Mouse (Mus musculus): ENCODE measurements at regions not wholly inside any gene's neighbourhood (a gene's known extent, or its start where the extent isn't known, plus 50 kb on each side); places are given as distances from the start of the nearest gene placed in this dataset.
"Not testable (repeated sequence)": the region's sequence is repeated elsewhere in the genome, so short reads cannot be mapped to it uniquely, and the experiment has no call there.

DNA sequence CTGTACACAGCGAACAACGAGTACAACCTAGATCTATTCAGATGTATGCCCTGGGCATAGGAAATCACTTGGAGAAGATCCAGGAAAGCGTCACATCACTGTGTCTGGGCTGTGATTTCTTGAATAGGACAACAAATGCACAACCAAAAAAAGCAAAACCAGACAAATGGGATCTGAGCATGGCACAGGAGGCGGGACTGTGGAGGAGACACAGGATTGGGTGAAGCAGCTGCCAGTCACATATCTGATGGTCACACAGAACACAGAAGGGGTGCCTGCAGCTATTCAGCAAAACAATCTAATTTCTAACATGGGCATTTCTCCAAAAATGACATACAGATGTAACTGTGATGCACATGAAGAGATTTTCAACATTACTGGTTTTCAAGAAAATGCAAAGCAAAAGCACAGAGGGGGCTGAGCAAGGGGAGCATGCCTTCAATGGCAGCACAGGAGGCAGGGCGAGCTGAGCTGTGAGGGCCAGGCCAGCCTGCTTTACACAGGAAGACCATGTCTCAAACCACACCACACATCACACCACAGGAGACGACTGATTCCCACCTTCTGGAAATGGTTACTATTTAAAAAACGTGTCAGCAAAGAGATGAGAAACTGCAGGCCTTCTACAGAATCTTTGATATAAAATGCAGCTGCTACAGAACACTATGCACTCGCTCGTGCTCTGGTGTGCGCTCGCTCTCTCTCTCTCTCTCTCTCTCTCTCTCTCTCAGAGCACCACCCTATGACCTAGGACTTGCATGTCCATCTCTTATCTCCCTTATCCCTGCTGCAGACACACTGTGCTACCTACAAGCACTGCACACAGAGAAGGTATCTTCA lies 175.2 kb upstream of the Klf14 start:
- no peak for DNase-seq (ENCODE audit: low spot score)

DNA sequence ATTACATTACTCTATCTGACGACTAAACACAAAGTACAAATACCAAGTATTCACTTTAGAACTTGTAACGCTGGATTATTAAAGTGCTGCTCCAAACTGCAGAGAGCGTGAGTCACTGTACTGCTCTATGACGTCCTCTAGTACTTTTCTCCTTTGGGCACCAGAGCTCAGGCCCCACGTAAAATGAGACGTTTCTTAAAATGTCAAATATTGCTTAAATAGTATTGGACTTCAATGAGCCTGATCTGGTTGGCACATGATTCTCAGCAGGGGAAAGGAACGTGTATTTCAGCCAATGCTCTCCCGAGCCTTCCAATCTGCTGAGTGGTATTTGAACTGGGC lies 175.8 kb upstream of the Klf14 start:
- no peak for DNase-seq (ENCODE audit: low spot score)

DNA sequence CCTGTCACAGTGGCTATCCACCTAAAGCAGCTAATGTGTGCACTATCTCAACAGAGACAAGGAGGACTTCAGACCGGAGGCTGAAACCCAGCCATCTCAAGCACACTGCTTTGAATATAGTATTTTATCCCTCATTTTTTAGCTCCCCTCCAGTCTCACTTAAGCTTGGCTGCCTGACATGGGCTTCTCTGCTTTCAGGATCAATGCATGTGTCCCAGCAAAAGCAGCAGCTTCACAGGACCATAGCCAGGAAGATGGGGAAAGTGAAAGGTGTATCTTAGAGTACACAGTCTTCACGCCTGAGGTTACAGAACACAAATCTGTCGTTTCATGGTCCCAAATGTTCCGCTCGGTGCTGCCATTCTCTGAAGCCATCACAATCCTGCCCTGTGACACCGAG lies 176.7 kb upstream of the Klf14 start:
- DNase-seq (ENCODE audit: low spot score), result no peak

DNA sequence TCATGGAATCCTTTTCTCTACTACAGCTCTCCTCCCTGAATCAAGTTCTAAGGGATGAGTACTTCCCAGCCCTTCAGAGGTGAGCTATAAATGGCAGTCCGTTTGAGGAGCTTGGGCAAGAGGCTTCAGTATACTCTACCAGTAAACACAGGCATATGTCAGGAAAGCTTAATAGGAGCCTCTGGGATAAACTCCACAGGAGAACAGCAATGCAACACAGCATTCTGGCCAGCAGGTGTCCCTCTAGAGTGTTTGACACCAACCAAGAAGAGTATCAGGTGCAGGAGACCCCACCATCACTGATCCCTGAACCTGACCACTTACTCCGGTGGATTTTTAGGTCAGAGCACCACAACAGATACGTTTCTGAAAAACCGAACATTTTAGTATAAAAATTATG lies 178.0 kb upstream of the Klf14 start:
- DNase-seq (ENCODE audit: low spot score), result peak; percentile 68

DNA sequence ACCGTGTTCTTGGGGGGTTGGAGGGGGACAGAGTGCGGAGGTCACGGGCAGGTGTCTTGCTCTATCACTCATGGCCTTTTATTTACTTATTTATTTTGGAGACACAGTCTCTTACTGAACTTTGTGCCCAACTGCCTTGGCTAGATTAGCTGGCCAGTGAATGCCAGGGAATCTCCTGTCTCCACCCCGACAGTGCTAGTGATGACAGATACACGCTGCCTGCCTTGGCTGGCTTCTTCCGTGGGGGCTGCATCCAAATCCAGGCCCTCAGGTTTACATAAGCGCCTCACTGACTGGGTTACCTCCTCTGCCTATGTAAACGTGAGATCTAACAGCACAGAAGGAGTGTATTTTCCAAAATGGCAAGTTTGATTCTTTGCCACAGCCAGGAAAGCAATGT lies 178.5 kb upstream of the Klf14 start:
- DNase-seq (ENCODE audit: low spot score), result no peak

DNA sequence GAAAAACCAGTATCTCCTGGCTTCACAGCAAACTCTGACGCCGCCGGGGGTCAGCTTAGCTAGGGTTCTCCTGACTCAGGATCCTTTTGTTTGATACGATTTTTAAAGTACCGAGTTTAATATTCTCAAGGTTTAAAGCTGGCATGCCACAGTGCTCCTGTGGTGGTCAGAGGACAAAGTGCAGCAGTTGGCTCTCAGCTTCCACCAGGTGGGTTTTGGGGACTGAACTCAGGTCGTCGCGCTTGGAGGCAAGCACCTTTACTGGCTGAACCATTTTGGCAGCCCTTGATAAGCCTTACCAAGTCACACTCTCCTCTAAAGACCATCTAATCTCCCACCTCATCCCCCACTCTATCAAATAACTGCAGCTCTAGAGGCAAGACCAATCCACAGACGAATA lies 181.1 kb upstream of the Klf14 start:
- no peak for DNase-seq (ENCODE audit: low spot score)

DNA sequence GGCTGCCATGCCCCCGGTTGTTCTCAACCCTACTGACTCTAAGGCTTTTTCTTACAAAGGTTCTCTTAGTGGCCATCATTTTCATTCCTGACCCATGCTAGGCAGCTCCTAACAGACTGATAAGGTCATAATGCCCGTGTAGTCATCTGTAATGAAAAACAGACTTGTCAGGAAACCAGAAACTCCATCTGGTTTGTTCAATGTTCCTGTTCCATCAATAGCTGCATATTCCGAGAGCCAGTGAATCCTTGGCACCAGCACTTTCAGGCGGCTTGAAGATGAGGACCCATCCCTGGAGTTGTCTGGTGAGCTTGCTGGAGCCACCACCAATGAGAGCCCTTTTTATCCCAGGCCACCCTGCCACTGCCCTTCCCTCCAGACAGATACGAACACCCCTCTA lies 181.7 kb upstream of the Klf14 start:
- no peak for DNase-seq (ENCODE audit: low spot score)

DNA sequence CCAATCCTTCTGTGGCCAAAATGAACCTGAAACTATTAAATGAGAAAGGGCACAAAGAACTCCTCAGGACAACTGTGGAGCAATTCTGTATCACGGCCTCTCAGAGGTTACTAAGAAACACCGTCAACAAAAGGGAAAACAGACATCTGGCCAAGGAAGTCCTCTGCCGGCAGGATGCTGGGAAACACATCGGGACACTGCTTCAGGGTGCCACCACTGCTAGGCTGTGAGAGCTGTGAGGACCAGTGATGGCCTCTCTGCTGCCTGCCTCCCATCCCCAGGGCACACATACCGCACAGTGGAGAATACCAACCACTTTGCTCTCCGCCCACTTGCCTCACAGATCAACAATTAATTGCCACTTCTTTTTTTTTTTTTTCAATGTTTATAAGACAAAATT lies 182.6 kb upstream of the Klf14 start:
- no peak for DNase-seq (ENCODE audit: low spot score)

DNA sequence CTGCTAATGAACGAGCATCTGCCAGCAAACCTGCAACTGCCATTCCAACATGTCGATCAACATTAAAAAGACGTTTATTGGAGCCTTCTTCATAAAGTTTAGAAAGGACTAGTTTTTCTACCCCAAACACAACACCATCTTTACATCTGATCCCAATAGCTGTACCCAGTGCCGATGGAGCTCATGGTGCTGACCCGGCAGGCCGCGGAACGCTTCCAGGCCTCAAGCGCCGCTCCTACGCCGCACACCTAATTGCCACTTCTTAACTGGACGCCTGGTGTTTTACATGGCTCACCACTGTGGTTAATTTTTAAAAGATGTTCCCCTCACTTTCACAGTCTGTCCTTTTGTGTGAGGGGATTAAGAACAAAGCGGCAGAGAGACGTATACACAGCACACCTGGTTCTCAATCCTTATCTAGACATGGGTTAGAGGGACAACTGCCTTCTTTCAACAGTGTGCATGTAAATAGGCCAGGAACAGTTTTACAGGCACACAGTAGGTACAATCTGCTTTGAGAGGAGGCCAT lies 183.7 kb upstream of the Klf14 start:
- not testable (repeated sequence) for DNase-seq (ENCODE audit: low spot score)

DNA sequence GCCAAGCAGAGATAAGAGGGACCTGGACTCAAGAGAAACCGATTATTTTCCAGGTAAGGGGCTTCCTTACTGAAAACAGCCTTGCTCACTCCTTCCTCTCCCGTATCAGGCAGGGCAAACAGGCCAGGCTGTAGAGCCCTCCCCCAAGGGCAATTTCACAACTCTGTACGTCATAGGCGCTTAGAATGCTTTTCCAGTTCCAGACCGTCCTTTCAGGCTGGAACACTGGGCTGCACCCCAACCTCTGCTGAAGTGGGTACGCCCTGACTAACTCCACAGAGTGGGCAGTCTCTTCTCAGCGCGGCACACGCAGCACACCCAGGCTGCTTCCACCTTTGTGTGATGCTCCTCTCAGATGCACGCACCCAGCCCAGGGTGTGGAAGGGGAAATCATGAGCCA lies 186.8 kb upstream of the Klf14 start:
- no peak for DNase-seq (ENCODE audit: low spot score)

DNA sequence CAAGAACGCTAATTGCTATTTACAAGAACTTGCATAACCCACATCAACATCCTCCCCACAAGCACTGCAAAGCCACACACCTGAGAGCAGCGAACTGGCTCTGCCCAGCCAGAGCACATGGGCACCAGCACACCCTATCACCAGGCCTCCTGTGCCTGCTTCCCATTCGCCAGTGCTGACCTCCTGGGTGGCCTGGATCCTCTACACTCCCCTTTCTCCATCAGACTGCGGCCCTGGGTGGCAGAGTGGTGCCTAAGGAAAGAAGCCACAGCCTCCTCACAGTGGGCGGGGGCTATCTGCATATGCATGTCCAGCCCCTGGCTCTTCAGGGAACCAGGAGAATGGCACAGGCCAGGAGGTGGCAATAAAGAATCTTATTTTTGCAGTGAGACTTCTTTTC lies 187.9 kb upstream of the Klf14 start:
- no peak for DNase-seq (ENCODE audit: low spot score)

DNA sequence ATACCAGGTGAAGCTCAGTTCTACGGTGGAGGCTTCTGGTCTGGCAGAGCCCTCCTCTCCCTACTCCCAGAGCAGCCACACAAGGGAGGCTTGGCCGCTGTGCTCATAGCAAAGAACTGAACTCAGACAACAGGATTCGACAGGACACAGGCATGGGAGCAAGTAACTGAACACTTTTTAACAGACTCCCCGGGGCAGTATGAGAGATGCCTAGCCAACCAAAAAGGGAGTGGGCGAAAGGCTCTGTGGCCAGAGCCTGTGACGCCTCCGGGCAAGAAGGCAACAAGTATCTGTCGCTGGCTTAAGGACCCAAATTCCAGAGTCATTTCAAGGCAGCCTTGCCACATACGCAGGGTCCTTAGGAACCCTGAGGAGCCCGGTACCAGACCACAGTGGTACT lies 188.8 kb upstream of the Klf14 start:
- DNase-seq (ENCODE audit: low spot score), result no peak

DNA sequence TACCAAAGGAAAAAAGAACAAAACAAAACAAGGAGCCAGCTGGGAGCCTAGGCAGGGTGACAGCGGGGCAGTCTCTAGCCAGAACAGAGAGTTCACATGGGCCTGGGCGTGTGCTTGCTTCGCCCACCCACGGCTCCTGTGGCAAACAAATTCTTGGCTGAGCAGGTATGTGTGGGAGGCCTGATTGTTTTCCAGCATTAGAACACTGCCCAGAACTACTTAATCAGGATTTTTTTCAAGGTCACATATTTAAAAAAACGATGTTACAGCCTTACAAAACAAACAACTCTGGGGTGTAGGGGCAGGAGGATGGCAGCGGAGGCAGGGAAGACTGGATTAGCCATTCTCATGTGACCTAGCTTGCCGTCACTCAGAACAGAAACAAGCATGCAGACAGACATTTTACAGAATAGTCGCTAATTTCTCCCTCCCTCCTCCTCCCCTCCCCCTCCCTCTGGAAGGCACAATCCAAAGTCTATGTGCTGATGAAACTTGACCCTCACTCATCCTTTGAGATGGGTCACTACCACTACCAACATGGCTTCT lies 189.5 kb upstream of the Klf14 start:
- no peak for DNase-seq (ENCODE audit: low spot score)

DNA sequence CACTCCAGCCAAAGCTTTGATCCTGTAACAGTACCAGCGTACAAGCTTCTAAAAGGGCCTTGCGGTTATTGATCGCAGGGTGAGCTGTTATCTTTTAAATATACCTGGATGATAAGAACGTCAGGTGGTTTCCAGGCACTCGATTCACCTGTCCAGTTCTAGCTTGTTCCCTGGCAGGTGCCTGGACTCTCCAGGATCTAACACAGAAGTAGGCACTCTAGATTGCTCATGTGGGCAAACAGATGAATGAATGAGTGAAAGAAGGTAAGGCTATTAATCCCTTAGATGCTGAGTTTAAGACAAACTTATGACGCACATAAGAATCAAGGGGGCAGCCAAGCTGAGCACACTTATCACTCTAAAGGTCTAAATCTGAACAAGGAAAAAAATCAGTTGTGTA lies 190.3 kb upstream of the Klf14 start:
- DNase-seq (ENCODE audit: low spot score), result no peak

DNA sequence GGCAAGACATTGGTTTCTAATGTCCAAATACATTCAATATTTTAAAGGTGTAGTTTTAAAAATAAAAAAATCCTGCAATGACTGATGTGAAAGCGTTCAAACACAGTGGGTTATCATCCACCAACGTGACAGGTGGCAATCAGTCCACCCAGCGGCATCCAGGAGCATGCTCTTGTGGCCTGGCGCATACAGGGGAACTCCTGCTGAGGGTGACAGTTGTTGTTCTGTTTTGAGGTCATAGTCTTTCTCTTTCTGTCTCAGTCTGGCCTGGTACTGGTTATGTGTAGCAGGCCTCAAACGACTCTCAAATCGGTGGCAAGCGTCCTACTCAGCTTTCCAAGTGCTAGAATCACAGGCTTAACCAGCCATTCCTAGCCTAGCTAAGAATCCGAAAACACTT lies 191.5 kb upstream of the Klf14 start:
- DNase-seq (ENCODE audit: low spot score), result no peak

DNA sequence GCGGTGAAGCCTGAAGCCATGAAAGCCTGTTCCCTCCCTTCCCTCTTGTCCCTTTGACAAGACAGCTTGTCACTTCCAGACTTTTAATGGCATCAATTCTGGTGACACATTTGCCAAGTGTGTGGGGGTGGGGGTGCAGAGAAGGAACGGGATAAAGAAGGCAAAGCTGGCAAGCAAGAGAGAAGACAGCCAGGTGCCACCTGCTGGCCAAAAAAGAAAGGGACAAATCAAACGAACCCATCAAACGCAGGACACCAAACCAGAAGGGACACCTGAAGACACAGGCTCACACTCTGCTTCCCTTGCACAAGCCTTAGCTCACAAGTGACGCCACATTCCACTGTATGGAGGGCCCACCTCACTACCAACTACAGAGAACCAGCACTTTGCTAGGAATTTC lies 197.0 kb upstream of the Klf14 start:
- DNase-seq (ENCODE audit: low spot score), result peak; percentile 68

DNA sequence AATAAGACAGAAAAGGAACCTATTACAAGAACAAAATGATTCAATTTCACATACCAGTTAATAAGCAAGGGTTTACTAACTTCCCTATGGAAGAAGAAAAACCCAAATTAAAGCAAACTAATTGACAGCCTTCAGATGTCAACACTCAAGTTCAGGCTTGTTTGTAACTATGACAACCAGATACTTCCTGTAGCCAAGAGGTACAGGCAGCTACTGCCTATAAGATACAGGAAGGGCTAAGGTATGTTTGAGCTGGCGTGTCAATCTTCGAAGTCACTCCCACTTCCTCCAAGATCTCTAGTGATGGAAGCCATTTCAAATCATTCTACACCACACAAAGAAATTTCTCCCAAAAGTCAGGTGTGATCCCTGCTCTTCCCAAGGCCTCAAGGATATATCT lies 198.1 kb upstream of the Klf14 start:
- no peak for DNase-seq (ENCODE audit: low spot score)

DNA sequence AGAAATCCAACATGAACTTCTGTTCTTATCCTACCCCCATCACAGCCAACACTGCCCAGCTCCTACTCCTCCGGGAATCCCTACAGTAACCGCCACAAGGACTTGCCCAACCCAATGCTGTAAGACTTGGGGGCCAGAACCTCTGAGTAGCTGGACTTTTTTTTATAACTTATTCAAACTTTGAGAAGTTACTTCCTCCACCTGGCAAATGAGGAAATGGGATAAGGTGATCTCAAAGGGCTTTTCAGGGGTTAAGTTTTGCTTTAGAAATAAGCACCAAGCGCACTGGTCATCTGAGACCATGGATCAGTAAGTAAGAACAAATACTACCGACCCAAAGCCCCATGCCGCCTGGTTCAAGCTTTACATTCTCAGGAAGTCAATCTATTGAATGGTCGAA lies 198.6 kb upstream of the Klf14 start:
- DNase-seq (ENCODE audit: low spot score), result no peak

DNA sequence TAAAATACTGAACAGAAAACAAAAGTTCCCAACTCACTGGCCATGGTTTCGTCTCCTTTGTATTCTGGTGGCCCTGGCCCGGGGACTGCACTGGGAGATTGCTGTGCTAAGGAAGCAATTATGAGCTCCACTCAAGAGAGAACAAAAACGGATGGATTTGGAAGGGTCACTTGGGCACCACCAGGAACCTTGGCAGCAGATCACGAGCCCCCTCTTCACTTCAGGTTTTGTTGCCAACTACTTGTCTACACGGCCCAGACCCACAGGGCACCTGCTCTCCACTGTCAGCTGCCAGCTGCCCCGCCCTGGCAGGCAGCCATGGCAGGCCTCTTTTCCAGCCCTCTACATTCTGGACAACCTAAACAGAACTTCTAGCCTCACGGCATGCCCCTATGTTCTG lies 199.8 kb upstream of the Klf14 start:
- no peak for DNase-seq (ENCODE audit: low spot score)

DNA sequence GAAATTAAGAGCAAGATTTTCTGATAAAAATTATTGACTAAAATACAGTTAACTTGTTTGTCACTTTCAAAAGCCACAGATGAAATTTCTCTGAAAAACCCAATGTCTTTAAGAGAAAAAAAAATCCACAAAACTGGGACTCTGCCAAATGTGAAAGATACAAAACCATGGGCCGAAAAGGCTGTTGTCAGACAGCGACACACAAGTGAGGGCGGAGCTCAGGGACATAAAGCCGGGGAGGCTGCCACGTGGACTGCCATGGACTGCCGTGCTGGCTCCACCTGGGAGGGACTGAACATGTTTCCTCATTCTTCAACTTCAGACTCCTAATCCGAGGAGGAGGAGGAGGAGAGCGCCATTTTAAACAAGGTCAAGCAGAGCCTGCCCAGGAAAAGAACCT lies 200.4 kb upstream of the Klf14 start:
- no peak for DNase-seq (ENCODE audit: low spot score)

DNA sequence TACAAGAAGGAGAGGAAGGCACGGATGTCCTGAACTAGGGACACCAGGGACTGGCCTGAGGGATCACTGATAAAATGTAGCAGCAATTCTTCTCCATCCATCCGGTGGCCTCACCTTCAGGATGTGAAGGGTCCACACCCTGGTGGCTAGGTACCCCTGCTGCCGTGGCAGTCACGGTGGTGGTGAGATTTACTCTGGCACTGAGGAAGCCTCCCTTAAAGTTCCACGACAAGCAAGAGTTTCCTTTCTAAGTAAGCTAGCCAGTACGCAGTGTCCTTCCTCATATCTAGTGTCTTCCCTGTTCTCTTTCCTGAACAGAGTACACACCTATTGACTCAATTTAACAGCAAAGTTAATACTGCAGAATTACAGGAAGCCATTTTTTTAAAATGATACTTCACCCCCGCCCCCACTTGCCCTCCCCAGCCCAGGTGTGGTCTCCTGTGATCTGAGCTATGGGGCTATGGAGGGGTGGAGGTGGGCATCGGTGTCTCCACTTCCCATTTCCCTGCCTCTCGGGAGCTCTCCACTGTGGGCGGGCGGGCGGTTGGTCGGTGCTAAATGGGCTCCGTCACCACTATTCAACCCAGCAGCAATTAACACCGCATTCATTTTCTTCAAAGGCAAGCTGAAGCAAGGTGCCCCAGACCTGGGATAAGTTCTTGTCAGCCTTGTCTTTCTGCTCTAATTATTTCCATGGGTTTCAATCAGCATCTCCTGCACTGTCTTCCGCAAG lies 201.2 kb upstream of the Klf14 start:
- DNase-seq (ENCODE audit: low spot score), result no peak

DNA sequence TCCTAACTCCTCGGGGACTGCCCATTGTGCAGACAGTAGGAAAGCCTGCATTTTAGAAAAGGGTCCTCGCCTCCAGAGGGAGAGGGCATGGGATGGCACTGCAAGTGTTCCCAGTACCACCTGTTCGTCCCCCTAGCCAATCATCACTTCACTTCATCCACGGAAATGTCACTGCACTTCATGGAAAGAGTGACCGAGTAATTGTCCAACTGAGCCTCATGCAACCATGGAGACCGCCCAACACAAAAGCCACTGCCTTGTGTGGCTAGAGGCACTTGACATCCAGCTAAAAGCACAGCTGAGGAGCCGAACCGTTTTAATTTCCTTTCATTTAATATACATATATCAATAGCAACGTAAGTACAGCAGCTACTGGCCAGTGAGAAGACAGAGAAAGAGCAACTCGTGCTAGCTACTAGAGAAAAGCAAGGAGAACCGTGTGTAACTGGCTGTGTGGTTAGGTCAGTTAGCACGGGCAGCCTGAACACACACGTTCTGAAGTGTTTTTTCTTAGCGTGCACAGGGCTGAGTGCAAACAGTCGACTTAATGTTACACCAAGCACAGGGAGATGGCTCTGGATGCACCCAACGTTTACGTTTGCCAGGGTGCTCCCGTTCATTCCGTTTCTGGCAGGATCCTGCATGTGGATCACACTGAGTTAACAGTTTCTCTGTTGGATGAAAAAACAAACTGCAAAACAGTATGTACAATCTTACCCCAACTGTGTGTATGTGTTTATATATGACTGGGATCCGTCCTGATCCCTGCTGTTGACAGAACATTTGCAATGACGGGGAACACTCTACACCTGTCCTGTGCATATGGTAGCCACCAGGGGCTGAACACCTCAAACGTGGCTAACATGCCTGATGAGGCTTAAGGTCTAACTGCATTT lies 202.8 kb upstream of the Klf14 start:
- DNase-seq (ENCODE audit: low spot score), result no peak
